Mouse (Mus musculus) heart, embryonic 12.5 days (tissue): ENCODE data around the gene Trp53. TPM values are rescaled to one million over a fixed set of nuclear protein-coding genes. Genes with fewer than 3 reads are reported as not detected.
"Not testable (repeated sequence)": the region's sequence is repeated elsewhere in the genome, so short reads cannot be mapped to it uniquely, and the experiment has no call there.

Source experiments
- ATAC-seq: fragments of 200-750 bp; cut with Nextera tagmentation; 2 replicates; pipeline ENCODE4 v1.8.0; 2017; ENCODE audit warnings: moderate TSS enrichment, moderate library complexity; ENCODE audit not compliant: insufficient number of reproducible peaks, low FRiP score
- H3K27ac ChIP-seq: fragments of 300-500 bp; sonication (generic); 2 replicates; pipeline ENCODE4 v1.5.1; 2016; ENCODE audit warnings: mild to moderate bottlenecking, moderate library complexity; ENCODE audit not compliant: poor library complexity, severe bottlenecking
- H3K27me3 ChIP-seq: fragments of 300-500 bp; sonication (generic); replicated peaks from 2 replicates; pipeline ENCODE4 v1.6.1; 2016; ENCODE audit warnings: mild to moderate bottlenecking, moderate library complexity
- H3K36me3 ChIP-seq: fragments of 300-500 bp; sonication (generic); 2 replicates; pipeline ENCODE4 v1.6.1; 2016; ENCODE audit warnings: mild to moderate bottlenecking, moderate library complexity
- H3K4me1 ChIP-seq: fragments of 300-500 bp; sonication (generic); replicated peaks from 2 replicates; pipeline ENCODE4 v1.6.1; 2016; ENCODE audit warnings: mild to moderate bottlenecking
- H3K4me2 ChIP-seq: fragments of 300-500 bp; sonication (generic); 2 replicates; pipeline ENCODE4 v1.6.1; 2016; ENCODE audit warnings: mild to moderate bottlenecking, moderate library complexity
- H3K4me3 ChIP-seq: fragments of 300-500 bp; sonication (generic); 2 replicates; pipeline ENCODE4 v1.5.1; 2016; ENCODE audit warnings: mild to moderate bottlenecking
- H3K9ac ChIP-seq: fragments of 300-500 bp; sonication (generic); 2 replicates; pipeline ENCODE4 v1.6.1; 2016; ENCODE audit warnings: mild to moderate bottlenecking, moderate library complexity
- H3K9me3 ChIP-seq: fragments of 300-500 bp; sonication (generic); replicated peaks from 2 replicates; pipeline ENCODE4 v1.6.1; 2016; ENCODE audit warnings: mild to moderate bottlenecking, moderate library complexity
- WGBS: fragments of 180-500 bp; shearing (Covaris S2); methylation state at CpG from one replicate; pipeline ENCODE4 v1.1.7; 2016; 5-methylcytosine and 5-hydroxymethylcytosine counted together
- polyA plus RNA-seq: library from polyadenylated mRNA; unstranded; fragments of >200 nt; fragmentation: Nextera tagmentation; extraction: Ambion mirVana; gene quantifications from 2 replicates; pipeline ENCODE4 v1.2.1, GENCODE M21; 2016

Trp53 gene
- polyA plus RNA-seq, 1 experiment from 2014 or later = 76.0 TPM

- Histone ChIP-seq H3K9me3 (no peaks in the 10 kb centered on the region), H3K27ac (no peak overlapping the region), H3K27me3 (0 out of 2 replicates have a peak, but pooled peaks cover 11% of the 10 kb centered on the region), H3K4me2 (peak overlapping the region; percentile 56), H3K4me1 (peaks cover 11% of the 10 kb centered on the region), H3K36me3 (no peaks in the 10 kb centered on the region), H3K4me3 (peak overlapping the region; percentile 14; the same call in 1 of the 2 replicates), H3K9ac (peak overlapping the region; percentile 23; the same call in 1 of the 2 replicates)
- WGBS = 10% methylated on average over 19 of the region's 19 CpGs
- ATAC-seq = peak; percentile 48; the same call in 1 of the 2 replicates
Measured at GRCm38 (mm10) chr11:69613553-69614256, 33.5 kb downstream of the Trp53 start.

- not testable (repeated sequence) for H3K9ac ChIP-seq, ATAC-seq, H3K27ac ChIP-seq, H3K9me3 ChIP-seq, H3K36me3 ChIP-seq
- H3K27me3 ChIP-seq = 0 out of 2 replicates have a peak, but pooled peaks cover 11% of the 10 kb centered on the region
- peaks cover 11% of the 10 kb centered on the region for H3K4me1 ChIP-seq
- 0 out of 2 replicates have a peak overlapping the region, but pooled peaks have one; percentile 14 for H3K4me3 ChIP-seq
- WGBS = 47% methylated on average over 11 of the region's 11 CpGs
- peak overlapping the region; percentile 56 for H3K4me2 ChIP-seq
Measured at GRCm38 (mm10) chr11:69614257-69614588, 34.1 kb downstream of the Trp53 start.

GRCm38 (mm10) chr11:69616781-69617180 is 36.6 kb downstream of the Trp53 start:
- H3K27me3 ChIP-seq = 0 out of 2 replicates have a peak, but pooled peaks cover 11% of the 10 kb centered on the region
- no peak overlapping the region for H3K27ac ChIP-seq
- H3K4me1 ChIP-seq = peaks cover 18% of the 10 kb centered on the region
- 40% methylated on average over 10 of the region's 10 CpGs for WGBS
- peak overlapping the region; percentile 38; the same call in 1 of the 2 replicates for H3K9ac ChIP-seq
- no peak overlapping the region for H3K4me3 ChIP-seq
- no peaks in the 10 kb centered on the region for H3K9me3 ChIP-seq
- H3K4me2 ChIP-seq = no peak overlapping the region
- H3K36me3 ChIP-seq = no peaks in the 10 kb centered on the region
- no peak for ATAC-seq

GRCm38 (mm10) chr11:69617805-69618204 is 37.6 kb downstream of the Trp53 start, which contains the start of gene Shbg:
TSS of gene Shbg (minus strand) at chr11:69617905.
- peaks cover 23% of the 10 kb centered on the region for H3K4me1 ChIP-seq
- no peak for ATAC-seq
- H3K9ac ChIP-seq = peak within 1 kb of the TSS; percentile 38; the same call in 1 of the 2 replicates
- no peaks in the 10 kb centered on the region for H3K9me3 ChIP-seq
- WGBS = 52% methylated on average over 5 of the region's 5 CpGs
- H3K4me3 ChIP-seq = no peak within 1 kb of the TSS
- H3K27ac ChIP-seq = no peak within 1 kb of the TSS
- H3K4me2 ChIP-seq = no peak within 1 kb of the TSS
- 0 out of 2 replicates have a peak, but pooled peaks cover 11% of the 10 kb centered on the region for H3K27me3 ChIP-seq
- no peaks in the 10 kb centered on the region for H3K36me3 ChIP-seq

- Histone ChIP-seq H3K27me3 (0 out of 2 replicates have a peak, but pooled peaks cover 9% of the 10 kb centered on the region), H3K27ac (no peak overlapping the region), H3K4me2 (no peak overlapping the region), H3K9me3 (no peaks in the 10 kb centered on the region), H3K4me3 (no peak overlapping the region), H3K4me1 (peaks cover 17% of the 10 kb centered on the region), H3K9ac (no peak overlapping the region), H3K36me3 (no peaks in the 10 kb centered on the region)
- ATAC-seq = peak; percentile 43; the same call in 1 of the 2 replicates
- WGBS = 56% methylated on average over 7 of the region's 7 CpGs
Measured at GRCm38 (mm10) chr11:69620394-69621081, 40.4 kb downstream of the Trp53 start.

GRCm38 (mm10) chr11:69621571-69622268 is 41.6 kb downstream of the Trp53 start, which contains the start of gene Sat2:
TSS of gene Sat2 (plus strand) at chr11:69622024.
- no peaks in the 10 kb centered on the region for H3K9me3 ChIP-seq
- 2% methylated on average over 20 of the region's 20 CpGs for WGBS
- ATAC-seq = peak; percentile 84
- peak within 1 kb of the TSS; percentile 59; the same call in 1 of the 2 replicates for H3K27ac ChIP-seq
- H3K4me3 ChIP-seq = peak within 1 kb of the TSS; percentile 64
- peaks cover 17% of the 10 kb centered on the region for H3K4me1 ChIP-seq
- H3K27me3 ChIP-seq = 0 out of 2 replicates have a peak, but pooled peaks cover 5% of the 10 kb centered on the region
- H3K4me2 ChIP-seq = peak within 1 kb of the TSS; percentile 86
- H3K9ac ChIP-seq = peak within 1 kb of the TSS; percentile 81
- no peaks in the 10 kb centered on the region for H3K36me3 ChIP-seq

- H3K9ac ChIP-seq = peak overlapping the region; percentile 81
- 37% methylated on average over 6 of the region's 6 CpGs for WGBS
- no peak; the same call in 1 of the 2 replicates for ATAC-seq
- H3K4me1 ChIP-seq = peaks cover 17% of the 10 kb centered on the region
- peak overlapping the region; percentile 64 for H3K4me3 ChIP-seq
- H3K4me2 ChIP-seq = peak overlapping the region; percentile 86
- no peaks in the 10 kb centered on the region for H3K9me3 ChIP-seq
- no peaks in the 10 kb centered on the region for H3K36me3 ChIP-seq
- 0 out of 2 replicates have a peak, but pooled peaks cover 5% of the 10 kb centered on the region for H3K27me3 ChIP-seq
- H3K27ac ChIP-seq = peak overlapping the region; percentile 59; the same call in 1 of the 2 replicates
Measured at GRCm38 (mm10) chr11:69622406-69622805, 42.2 kb downstream of the Trp53 start.

GRCm38 (mm10) chr11:69623006-69623405 is 42.8 kb downstream of the Trp53 start:
- Histone ChIP-seq H3K36me3 (no peaks in the 10 kb centered on the region), H3K27ac (no peak overlapping the region), H3K27me3 (no peaks in the 10 kb centered on the region), H3K9ac (no peak overlapping the region), H3K4me2 (peak overlapping the region; percentile 86), H3K4me3 (peak overlapping the region; percentile 64; the same call in 1 of the 2 replicates), H3K9me3 (no peaks in the 10 kb centered on the region), H3K4me1 (peaks cover 13% of the 10 kb centered on the region)
- ATAC-seq = no peak
- WGBS = 78% methylated on average over 4 of the region's 4 CpGs

GRCm38 (mm10) chr11:69624339-69624738 is 44.2 kb downstream of the Trp53 start:
- H3K36me3 ChIP-seq, H3K27ac ChIP-seq, H3K4me2 ChIP-seq, H3K27me3 ChIP-seq, H3K9me3 ChIP-seq, H3K4me3 ChIP-seq, H3K9ac ChIP-seq, ATAC-seq: not testable (repeated sequence)
- H3K4me1 ChIP-seq = peaks cover 15% of the 10 kb centered on the region
- WGBS = 77% methylated on average over 2 of the region's 2 CpGs

GRCm38 (mm10) chr11:69628286-69628685 is 48.1 kb downstream of the Trp53 start:
- Histone ChIP-seq H3K4me2 (no peak overlapping the region), H3K4me3 (no peak overlapping the region), H3K36me3 (no peaks in the 10 kb centered on the region), H3K27ac (no peak overlapping the region), H3K27me3 (no peaks in the 10 kb centered on the region), H3K9ac (no peak overlapping the region), H3K9me3 (no peaks in the 10 kb centered on the region), H3K4me1 (0 out of 2 replicates have a peak, but pooled peaks cover 3% of the 10 kb centered on the region)
- no peak for ATAC-seq
- WGBS = 37% methylated on average over 6 of the region's 6 CpGs
